Mouse (Mus musculus): ENCODE measurements at regions not wholly inside any gene's neighbourhood (a gene's known extent, or its start where the extent isn't known, plus 50 kb on each side); places are given as distances from the start of the nearest gene placed in this dataset.

GRCm38 (mm10) chr8:90692516-90692915, 124.7 kb downstream of the Gm19935 start:
- Histone ChIP-seq H3K27me3 (ENCODE audit: low read depth, poor library complexity, severe bottlenecking) (no peaks in the 10 kb centered on the region), H3K27ac (replicated peaks) (no peak overlapping the region), H3K4me1 (no peaks in the 10 kb centered on the region), H3K36me3 (no peaks in the 10 kb centered on the region), H3K9me3 (replicated peaks) (no peaks in the 10 kb centered on the region), H3K4me3 (no peak overlapping the region)
- WGBS = 90% methylated on average over 3 of the region's 3 CpGs
- DNase-seq (ENCODE audit: low spot score) = no peak

GRCm38 (mm10) chr8:90685076-90685475, 132.1 kb downstream of the Gm19935 start:
- DNase-seq (ENCODE audit: low spot score) = no peak
- H3K36me3 ChIP-seq = no peaks in the 10 kb centered on the region
- H3K27me3 ChIP-seq (ENCODE audit: low read depth, poor library complexity, severe bottlenecking) = no peaks in the 10 kb centered on the region
- 92% methylated on average over 2 of the region's 2 CpGs for WGBS
- no peak overlapping the region for H3K4me3 ChIP-seq
- H3K27ac ChIP-seq (replicated peaks) = no peak overlapping the region
- H3K4me1 ChIP-seq = no peaks in the 10 kb centered on the region
- no peaks in the 10 kb centered on the region for H3K9me3 ChIP-seq (replicated peaks)

DNA sequence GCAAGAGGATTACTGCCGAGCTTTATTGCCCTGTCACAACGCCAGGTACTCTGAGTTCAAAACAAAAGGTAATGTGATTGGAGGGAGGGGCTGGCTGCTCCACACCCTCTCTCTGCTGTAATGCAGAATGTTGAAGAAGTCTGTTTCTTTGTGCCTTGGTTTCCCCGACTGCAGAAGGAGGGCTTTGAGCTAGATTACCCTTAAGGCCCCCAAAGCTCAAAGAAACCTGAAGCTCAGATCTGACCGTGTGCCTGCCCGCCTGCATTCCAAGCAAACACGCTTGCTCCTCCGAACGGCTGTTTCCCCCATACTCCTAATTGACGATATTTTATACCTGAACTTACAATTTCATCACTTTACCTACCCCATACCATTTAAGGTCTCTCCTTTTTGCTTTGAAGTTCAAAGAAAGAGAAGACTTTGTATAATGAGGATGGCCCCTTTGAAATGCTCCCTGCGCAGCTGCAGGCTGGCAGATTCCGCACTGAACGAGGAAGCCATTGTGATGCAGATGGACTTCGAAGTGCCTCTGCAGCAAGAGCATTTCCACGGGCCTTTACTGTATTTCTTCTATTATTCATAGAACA, 146.6 kb downstream of the Gm19935 start:
- WGBS = under 1% methylated on average over 14 of the region's 14 CpGs
- Histone ChIP-seq H3K27ac (replicated peaks) (peak overlapping the region; percentile 87), H3K4me1 (peaks cover 32% of the 10 kb centered on the region), H3K9me3 (replicated peaks) (peaks cover 7% of the 10 kb centered on the region; the same call in 1 of the 2 replicates), H3K4me3 (peak overlapping the region; percentile 44), H3K36me3 (no peaks in the 10 kb centered on the region), H3K27me3 (ENCODE audit: low read depth, poor library complexity, severe bottlenecking) (no peaks in the 10 kb centered on the region)
- peak; percentile 62 for DNase-seq (ENCODE audit: low spot score)

GRCm38 (mm10) chr8:90669396-90669795, 147.8 kb downstream of the Gm19935 start:
- Histone ChIP-seq H3K36me3 (no peaks in the 10 kb centered on the region), H3K9me3 (replicated peaks) (peaks cover 7% of the 10 kb centered on the region; the same call in 1 of the 2 replicates), H3K4me1 (peaks cover 32% of the 10 kb centered on the region), H3K27ac (replicated peaks) (peak overlapping the region; percentile 87), H3K27me3 (ENCODE audit: low read depth, poor library complexity, severe bottlenecking) (no peaks in the 10 kb centered on the region), H3K4me3 (no peak overlapping the region)
- peak; percentile 22 for DNase-seq (ENCODE audit: low spot score)
- WGBS = 43% methylated on average over 9 of the region's 9 CpGs

DNA sequence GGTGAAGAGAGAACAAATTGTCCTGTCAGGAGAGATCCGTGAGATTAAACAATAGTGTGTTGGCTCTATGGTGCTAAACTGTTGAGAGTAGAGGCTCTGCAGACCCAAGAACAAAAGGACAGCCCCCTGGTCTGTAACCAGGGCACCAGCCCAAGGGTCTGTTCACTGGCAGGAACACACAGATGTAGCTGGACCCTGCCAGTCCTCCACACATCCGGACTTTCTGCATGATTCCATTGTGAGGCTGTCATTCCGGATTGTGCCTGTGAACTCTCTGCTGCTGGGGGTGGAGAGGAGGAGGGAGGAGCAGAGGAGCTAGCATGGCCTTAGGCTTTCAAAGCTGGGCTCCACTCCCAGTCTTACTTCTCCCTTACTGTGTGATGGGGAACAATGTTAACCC, 158.1 kb downstream of the Gm19935 start:
- peak; percentile 42 for DNase-seq (ENCODE audit: low spot score)
- peaks cover 31% of the 10 kb centered on the region for H3K4me1 ChIP-seq
- H3K27me3 ChIP-seq (ENCODE audit: low read depth, poor library complexity, severe bottlenecking) = no peaks in the 10 kb centered on the region
- H3K9me3 ChIP-seq (replicated peaks) = peaks cover 14% of the 10 kb centered on the region
- no peaks in the 10 kb centered on the region for H3K36me3 ChIP-seq
- 28% methylated on average over 3 of the region's 3 CpGs for WGBS
- no peak overlapping the region for H3K4me3 ChIP-seq
- peak overlapping the region; percentile 76 for H3K27ac ChIP-seq (replicated peaks)

DNA sequence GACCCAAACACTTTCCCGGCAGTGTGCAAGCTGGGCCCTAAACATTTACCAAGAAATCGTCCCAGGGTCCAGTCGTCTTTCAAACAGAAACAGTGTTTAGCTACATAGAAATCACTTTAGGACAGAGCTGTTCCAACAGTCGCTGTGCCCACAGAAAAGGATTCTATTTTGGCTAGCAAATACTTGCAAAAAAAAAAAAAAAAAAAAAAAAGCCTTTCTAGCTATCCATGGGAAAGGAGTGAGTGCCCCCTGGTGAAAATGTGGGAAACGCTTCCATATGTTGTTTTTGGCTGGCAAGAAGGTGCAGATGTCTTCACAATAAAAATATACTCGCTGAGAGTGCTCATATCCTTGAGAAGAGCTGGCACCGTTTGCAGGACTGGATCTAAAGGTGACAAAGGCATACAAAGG, 159.5 kb downstream of the Gm19935 start:
- Histone ChIP-seq H3K27me3 (ENCODE audit: low read depth, poor library complexity, severe bottlenecking) (no peaks in the 10 kb centered on the region), H3K27ac (replicated peaks) (peak overlapping the region; percentile 61; the same call in 1 of the 2 replicates), H3K4me3 (no peak overlapping the region), H3K9me3 (replicated peaks) (peaks cover 12% of the 10 kb centered on the region), H3K4me1 (peaks cover 31% of the 10 kb centered on the region), H3K36me3 (no peaks in the 10 kb centered on the region)
- DNase-seq (ENCODE audit: low spot score) = peak; percentile 32
- 44% methylated on average over 7 of the region's 7 CpGs for WGBS

GRCm38 (mm10) chr8:90657116-90657515, 160.1 kb downstream of the Gm19935 start:
- peaks cover 7% of the 10 kb centered on the region for H3K9me3 ChIP-seq (replicated peaks)
- 64% methylated on average over 5 of the region's 5 CpGs for WGBS

DNA sequence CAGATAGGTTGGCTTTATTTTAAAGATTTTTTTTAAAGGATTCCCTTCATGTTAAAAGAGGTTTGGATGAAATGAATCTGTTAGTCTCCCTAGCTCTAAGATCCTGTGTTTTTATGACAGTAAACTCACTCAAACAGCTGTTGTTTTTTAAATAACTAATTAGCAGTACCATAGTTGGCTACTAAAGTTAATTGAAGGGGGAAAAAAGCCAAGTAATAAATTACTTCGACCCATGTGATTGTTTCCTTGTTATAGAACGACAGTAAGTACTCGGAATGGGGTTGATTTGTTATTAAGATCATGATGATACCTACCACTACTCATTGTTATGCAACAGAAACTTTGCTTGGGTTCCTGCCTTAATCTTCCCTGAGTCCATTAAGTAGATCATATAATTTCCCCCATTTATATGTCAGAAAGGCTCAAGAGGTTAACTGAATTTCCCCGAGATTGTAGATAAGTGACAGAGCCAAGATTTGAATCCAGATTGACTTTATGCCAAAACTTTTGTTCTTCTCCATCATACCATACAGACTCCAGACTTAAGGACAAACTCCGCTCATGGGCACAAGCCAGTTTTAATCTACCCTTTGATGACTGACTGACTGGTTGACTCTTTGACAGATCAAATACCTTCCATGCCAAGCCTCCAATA, 160.6 kb downstream of the Gm19935 start:
- Histone ChIP-seq H3K9me3 (replicated peaks) (peaks cover 1% of the 10 kb centered on the region; the same call in 1 of the 2 replicates), H3K4me3 (no peak overlapping the region), H3K4me1 (peaks cover 31% of the 10 kb centered on the region), H3K36me3 (no peaks in the 10 kb centered on the region), H3K27ac (replicated peaks) (0 out of 2 replicates have a peak overlapping the region, but pooled peaks have one; percentile 61), H3K27me3 (ENCODE audit: low read depth, poor library complexity, severe bottlenecking) (no peaks in the 10 kb centered on the region)
- WGBS = 75% methylated on average over 5 of the region's 5 CpGs
- DNase-seq (ENCODE audit: low spot score) = no peak

More at GRCm38 (mm10) chr8:90657116-90657515, 160.1 kb downstream of the Gm19935 start:
- no peaks in the 10 kb centered on the region for H3K36me3 ChIP-seq
- no peak overlapping the region for H3K4me3 ChIP-seq
- no peak for DNase-seq (ENCODE audit: low spot score)
- no peaks in the 10 kb centered on the region for H3K27me3 ChIP-seq (ENCODE audit: low read depth, poor library complexity, severe bottlenecking)
- H3K4me1 ChIP-seq = peaks cover 31% of the 10 kb centered on the region
- peak overlapping the region; percentile 61; the same call in 1 of the 2 replicates for H3K27ac ChIP-seq (replicated peaks)

DNA sequence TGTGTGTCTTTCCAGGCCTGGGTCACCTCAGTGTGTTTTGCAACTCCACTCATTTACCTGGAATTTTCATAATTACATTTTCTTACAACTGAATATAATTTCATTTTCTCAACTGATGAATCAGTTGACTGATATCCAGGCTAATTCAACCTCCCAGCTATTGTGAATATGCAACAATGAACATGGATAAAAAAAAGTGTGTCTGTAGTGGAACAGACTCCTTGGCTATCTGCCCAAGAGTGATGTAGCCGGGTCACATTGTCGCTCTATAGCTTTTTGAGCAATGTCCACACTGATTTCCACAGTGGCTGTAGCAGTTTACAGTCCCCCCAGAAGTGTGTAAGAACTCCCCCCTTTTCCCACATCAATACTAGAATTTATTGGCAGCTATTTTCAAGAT, 162.4 kb downstream of the Gm19935 start:
- peaks cover 31% of the 10 kb centered on the region for H3K4me1 ChIP-seq
- DNase-seq (ENCODE audit: low spot score) = no peak
- H3K27ac ChIP-seq (replicated peaks) = no peak overlapping the region
- H3K27me3 ChIP-seq (ENCODE audit: low read depth, poor library complexity, severe bottlenecking) = no peaks in the 10 kb centered on the region
- H3K4me3 ChIP-seq = no peak overlapping the region
- no peaks in the 10 kb centered on the region for H3K9me3 ChIP-seq (replicated peaks)
- WGBS = 95% methylated on average over 2 of the region's 2 CpGs
- H3K36me3 ChIP-seq = no peaks in the 10 kb centered on the region

GRCm38 (mm10) chr8:90642392-90642791, 174.8 kb downstream of the Gm19935 start:
- H3K27me3 ChIP-seq (ENCODE audit: low read depth, poor library complexity, severe bottlenecking) = no peaks in the 10 kb centered on the region
- H3K4me3 ChIP-seq = no peak overlapping the region
- WGBS = 52% methylated on average over 6 of the region's 6 CpGs
- 0 out of 2 replicates have a peak overlapping the region, but pooled peaks have one; percentile 39 for H3K27ac ChIP-seq (replicated peaks)
- peaks cover 3% of the 10 kb centered on the region; the same call in 1 of the 2 replicates for H3K9me3 ChIP-seq (replicated peaks)
- H3K4me1 ChIP-seq = peaks cover 8% of the 10 kb centered on the region
- no peak for DNase-seq (ENCODE audit: low spot score)
- H3K36me3 ChIP-seq = no peaks in the 10 kb centered on the region

GRCm38 (mm10) chr8:90636770-90637169, 180.4 kb downstream of the Gm19935 start:
- DNase-seq (ENCODE audit: low spot score) = no peak
- no peaks in the 10 kb centered on the region for H3K36me3 ChIP-seq
- H3K4me1 ChIP-seq = peaks cover 4% of the 10 kb centered on the region; the same call in 1 of the 2 replicates
- no peak overlapping the region for H3K4me3 ChIP-seq
- no peak overlapping the region for H3K27ac ChIP-seq (replicated peaks)
- H3K27me3 ChIP-seq (ENCODE audit: low read depth, poor library complexity, severe bottlenecking) = no peaks in the 10 kb centered on the region
- 89% methylated on average over 7 of the region's 7 CpGs for WGBS
- no peaks in the 10 kb centered on the region for H3K9me3 ChIP-seq (replicated peaks)

DNA sequence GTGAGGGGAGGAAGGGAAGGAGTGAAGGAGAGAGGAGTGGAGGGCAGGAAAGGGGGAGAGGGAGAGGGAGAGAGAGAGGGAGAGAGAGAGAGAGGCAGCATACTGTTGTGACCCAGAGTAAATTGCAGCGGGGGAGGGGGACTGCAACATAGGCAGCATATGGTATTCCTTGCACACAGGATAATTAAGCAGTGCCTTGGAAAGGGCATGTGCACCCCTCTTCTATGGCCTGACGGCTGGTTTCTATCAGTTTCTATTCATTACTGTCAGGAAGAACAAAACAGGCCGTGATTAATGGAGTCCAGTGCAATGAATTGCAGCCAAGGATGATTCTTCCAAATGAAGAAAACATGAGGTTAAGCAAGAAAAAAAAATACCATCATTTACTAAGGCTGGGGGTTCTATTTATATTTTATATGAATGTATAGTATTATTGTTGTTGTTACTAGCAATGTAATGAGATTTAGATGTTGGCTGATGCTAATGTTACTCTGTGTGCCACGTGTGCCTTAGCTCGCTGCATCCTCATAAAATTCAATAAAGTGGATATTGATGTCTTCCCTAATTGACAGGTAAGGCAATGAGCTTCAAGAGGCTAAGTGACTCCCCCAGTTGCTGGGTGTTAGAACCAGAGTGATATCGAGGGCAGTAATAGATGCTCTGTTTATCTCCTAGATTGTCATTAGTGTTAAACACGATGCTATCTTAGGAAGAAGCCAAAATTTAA, 181.3 kb downstream of the Gm19935 start:
- Histone ChIP-seq H3K4me1 (peaks cover 4% of the 10 kb centered on the region; the same call in 1 of the 2 replicates), H3K4me3 (no peak overlapping the region), H3K27ac (replicated peaks) (no peak overlapping the region), H3K27me3 (ENCODE audit: low read depth, poor library complexity, severe bottlenecking) (no peaks in the 10 kb centered on the region), H3K36me3 (no peaks in the 10 kb centered on the region), H3K9me3 (replicated peaks) (no peaks in the 10 kb centered on the region)
- DNase-seq (ENCODE audit: low spot score) = no peak
- WGBS = 88% methylated on average over 7 of the region's 7 CpGs

DNA sequence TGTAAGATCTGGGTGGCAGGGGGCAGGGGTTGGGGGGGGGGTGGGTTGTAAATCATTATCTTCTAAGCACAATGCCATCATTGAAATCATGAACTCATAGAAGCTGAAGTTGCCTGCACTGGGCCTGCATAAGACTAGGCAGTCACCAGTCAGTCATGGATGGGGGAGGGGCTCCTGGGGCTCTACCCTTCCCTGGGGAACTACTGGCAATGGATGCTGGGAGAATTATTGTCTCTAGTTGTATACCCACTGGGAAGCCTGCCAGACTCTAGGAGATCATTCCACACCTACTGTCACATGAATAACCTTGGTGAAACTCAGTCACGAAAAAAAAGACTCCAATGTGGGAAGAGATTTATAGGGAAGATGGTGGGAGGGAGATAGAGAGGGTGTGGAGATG, 186.4 kb downstream of the Gm19935 start:
- Histone ChIP-seq H3K27me3 (ENCODE audit: low read depth, poor library complexity, severe bottlenecking) (no peaks in the 10 kb centered on the region), H3K36me3 (no peaks in the 10 kb centered on the region), H3K27ac (replicated peaks) (no peak overlapping the region), H3K4me1 (peaks cover 3% of the 10 kb centered on the region; the same call in 1 of the 2 replicates), H3K4me3 (no peak overlapping the region), H3K9me3 (replicated peaks) (no peaks in the 10 kb centered on the region)
- 94% methylated on average over 1 of the region's 1 CpGs for WGBS
- DNase-seq (ENCODE audit: low spot score) = no peak
